Mouse (Mus musculus): Measurements from ENCODE around the gene Cadm4. TPM values are rescaled to one million over a fixed set of nuclear protein-coding genes. Genes with fewer than 3 reads are reported as not detected.

Cadm4 gene
- total RNA-seq, 2 experiments from 2014 or later, result 13.1 to 13.6 TPM

DNA sequence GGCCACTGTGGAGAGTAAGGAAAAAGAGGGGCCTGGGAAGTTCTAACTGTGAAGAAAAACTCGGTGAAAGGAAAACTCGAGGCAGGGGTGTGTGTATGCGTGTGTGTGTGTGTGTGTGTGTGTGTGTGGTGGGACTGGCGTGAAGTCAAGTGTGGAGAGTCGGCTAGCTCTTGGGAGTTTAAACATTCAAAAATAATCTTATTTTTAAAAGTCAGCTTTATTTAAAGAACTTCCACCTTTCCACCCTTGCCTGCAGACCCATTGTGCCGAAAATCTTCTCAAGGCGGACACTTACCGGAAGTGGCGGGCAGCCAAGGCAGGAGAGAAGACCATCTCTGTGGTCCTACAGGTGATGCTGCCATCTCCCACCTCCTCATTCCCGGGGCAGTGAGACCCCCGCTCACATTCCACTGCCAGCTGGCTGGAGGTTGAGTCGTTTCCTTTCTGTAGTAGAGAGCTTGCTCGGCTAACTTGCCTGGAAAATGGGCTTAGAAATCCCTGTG lies 65.8 kb downstream of the Cadm4 start:
- DNase-seq, result no peak
- intact Hi-C loops (cut with DNase I), result loop anchor here (1.0 to 5.0 kb wide), 4 partner anchors 18 to 75 kb away; partner anchors contain the start of gene Zfp428

- DNase-seq, result no peak
- intact Hi-C loops (cut with DNase I), result no loop called here
Observed at GRCm38 (mm10) chr7:24551985-24552759, 70.3 kb downstream of the Cadm4 start.

Other genes starting within 250 kb of the Cadm4 start
- 1 to 10 TPM; 1.7 to 1.8 TPM for gene Zfp109, start 244.5 kb upstream of the Cadm4 start, total RNA-seq (2021)
- 1 to 10 TPM; 1.8 to 2.2 TPM for gene Zfp108, start 227.2 kb upstream of the Cadm4 start, total RNA-seq (2021)
- gene Zfp93, start 211.6 kb upstream of the Cadm4 start, total RNA-seq (2021), result 1 to 10 TPM; 3.8 to 4.1 TPM
- gene Zfp61, start 180.8 kb upstream of the Cadm4 start, total RNA-seq (2021), result 1 to 10 TPM; 2.1 to 3.8 TPM
- 1 to 10 TPM; 1.7 to 2.5 TPM for gene Zfp94, start 165.4 kb upstream of the Cadm4 start, total RNA-seq (2021)
- gene Tescl, start 148.1 kb upstream of the Cadm4 start, total RNA-seq (2021), result not detected
- gene Lypd5, start 132.8 kb upstream of the Cadm4 start, total RNA-seq (2021), result not detected
- gene Kcnn4, start 111.8 kb upstream of the Cadm4 start, total RNA-seq (2021), result under 1 TPM; 0.42 to 0.62 TPM
- 1 to 10 TPM; 7.1 to 9.6 TPM for gene Smg9, start 82.4 kb upstream of the Cadm4 start, total RNA-seq (2021)
- gene Irgc1, start 29.7 kb upstream of the Cadm4 start, total RNA-seq (2021), result not detected
- gene Plaur, start 19.5 kb upstream of the Cadm4 start, total RNA-seq (2021), result 1 to 10 TPM; 1.9 to 3.3 TPM
- gene Zfp428, start 25.0 kb downstream of the Cadm4 start, total RNA-seq (2021), result 10 to 100 TPM; 11.5 to 13.8 TPM
- gene AC161166.1, start 30.4 kb downstream of the Cadm4 start, total RNA-seq (2021), result not detected
- gene Irgq, start 48.7 kb downstream of the Cadm4 start, total RNA-seq (2021), result 10 to 100 TPM; 16.4 to 16.5 TPM
- gene Pinlyp, start 64.1 kb downstream of the Cadm4 start, total RNA-seq (2021), result not detected
- gene Xrcc1, start 64.3 kb downstream of the Cadm4 start, total RNA-seq (2021), result 10 to 100 TPM; 26.9 to 27.4 TPM
- 10 to 100 TPM; 52.9 to 56.5 TPM for gene Ethe1, start 105.5 kb downstream of the Cadm4 start, total RNA-seq (2021)
- under 1 TPM; 0.08 to 0.11 TPM for gene Zfp575, start 105.6 kb downstream of the Cadm4 start, total RNA-seq (2021)
- gene Phldb3, start 128.7 kb downstream of the Cadm4 start, total RNA-seq (2021), result under 1 TPM; 0.36 to 0.89 TPM
- not detected for gene Lypd3, start 154.5 kb downstream of the Cadm4 start, total RNA-seq (2021)
- not detected for gene Tex101, start 194.7 kb downstream of the Cadm4 start, total RNA-seq (2021)
- gene BC049730, start 227.2 kb downstream of the Cadm4 start, total RNA-seq (2021), result not detected
- gene Gm4763, start 244.9 kb downstream of the Cadm4 start, total RNA-seq (2021), result not detected

Measured in heart, postnatal 36 days (tissue).